Mouse (Mus musculus): ENCODE measurements at regions not wholly inside any gene's neighbourhood (a gene's known extent, or its start where the extent isn't known, plus 50 kb on each side); places are given as distances from the start of the nearest gene placed in this dataset.

- H3K4me1 ChIP-seq (replicated peaks; ENCODE audit: control insufficient read depth in 2 of 2, insufficient read depth in 2 of 2, low read length in 1 of 2), result no peaks in the 10 kb centered on the region
- H3K9me3 ChIP-seq (ENCODE audit: control insufficient read depth, low read length), result no peaks in the 10 kb centered on the region
- no peak overlapping the region for H3K9ac ChIP-seq (replicated peaks)
- no peak overlapping the region for H3K4me2 ChIP-seq (ENCODE audit: low read depth)
- no peaks in the 10 kb centered on the region for H3K27me3 ChIP-seq (ENCODE audit: control insufficient read depth, insufficient read depth, low read length)
- H3K4me3 ChIP-seq (ENCODE audit: insufficient read depth in 1 of 2, low read depth in 2 of 2, low read length in 2 of 2), result no peak overlapping the region
- no peak for TF ChIP-seq CTCF (IDR thresholded peaks at IDR 0.05; ENCODE audit: low read depth)
- no peak for TF ChIP-seq EP300 (IDR thresholded peaks at IDR 0.05; ENCODE audit: low read depth)
- WGBS (ENCODE audit: insufficient replicate concordance), result 28% methylated on average over 10 of the region's 10 CpGs
- H3K36me3 ChIP-seq (replicated peaks; ENCODE audit: control insufficient read depth, insufficient read depth, low read depth), result no peaks in the 10 kb centered on the region
- H3K27ac ChIP-seq, result no peak overlapping the region
- ATAC-seq (ENCODE audit: insufficient read depth), result no peak
- DNase-seq (ENCODE audit: low read depth in 3 of 3, low spot score in 3 of 3), result no peak
These were observed 96.2 kb upstream of the Bank1 start for GRCm38 (mm10) chr3:136421969-136422614.

- Histone ChIP-seq H3K4me2 (ENCODE audit: low read depth) (no peak overlapping the region), H3K4me1 (replicated peaks; ENCODE audit: control insufficient read depth in 2 of 2, insufficient read depth in 2 of 2, low read length in 1 of 2) (no peaks in the 10 kb centered on the region), H3K36me3 (replicated peaks; ENCODE audit: control insufficient read depth, insufficient read depth, low read depth) (no peaks in the 10 kb centered on the region), H3K4me3 (ENCODE audit: insufficient read depth in 1 of 2, low read depth in 2 of 2, low read length in 2 of 2) (no peak overlapping the region), H3K27ac (no peak overlapping the region), H3K27me3 (ENCODE audit: control insufficient read depth, insufficient read depth, low read length) (no peaks in the 10 kb centered on the region), H3K9ac (replicated peaks) (no peak overlapping the region), H3K9me3 (ENCODE audit: control insufficient read depth, low read length) (no peaks in the 10 kb centered on the region)
- DNase-seq (ENCODE audit: low read depth in 3 of 3, low spot score in 3 of 3) (no peak), ATAC-seq (ENCODE audit: insufficient read depth) (no peak)
- WGBS (ENCODE audit: insufficient replicate concordance), result 61% methylated on average over 8 of the region's 8 CpGs
- TF ChIP-seq CTCF (IDR thresholded peaks at IDR 0.05; ENCODE audit: low read depth) (no peak), EP300 (IDR thresholded peaks at IDR 0.05; ENCODE audit: low read depth) (no peak)
These were observed 79.7 kb upstream of the Bank1 start for GRCm38 (mm10) chr3:136405606-136406005.

- Histone ChIP-seq H3K27ac (no peak overlapping the region), H3K9me3 (ENCODE audit: control insufficient read depth, low read length) (no peaks in the 10 kb centered on the region), H3K9ac (replicated peaks) (no peak overlapping the region), H3K4me2 (ENCODE audit: low read depth) (no peak overlapping the region), H3K36me3 (replicated peaks; ENCODE audit: control insufficient read depth, insufficient read depth, low read depth) (no peaks in the 10 kb centered on the region), H3K27me3 (ENCODE audit: control insufficient read depth, insufficient read depth, low read length) (no peaks in the 10 kb centered on the region), H3K4me1 (replicated peaks; ENCODE audit: control insufficient read depth in 2 of 2, insufficient read depth in 2 of 2, low read length in 1 of 2) (no peaks in the 10 kb centered on the region), H3K4me3 (ENCODE audit: insufficient read depth in 1 of 2, low read depth in 2 of 2, low read length in 2 of 2) (no peak overlapping the region)
- TF ChIP-seq CTCF (IDR thresholded peaks at IDR 0.05; ENCODE audit: low read depth) (no peak), EP300 (IDR thresholded peaks at IDR 0.05; ENCODE audit: low read depth) (no peak)
- ATAC-seq (ENCODE audit: insufficient read depth), result no peak
- 54% methylated on average over 4 of the region's 4 CpGs for WGBS (ENCODE audit: insufficient replicate concordance)
- no peak for DNase-seq (ENCODE audit: low read depth in 3 of 3, low spot score in 3 of 3)
These were observed 57.4 kb upstream of the Bank1 start for GRCm38 (mm10) chr3:136383282-136383681.

- no peak for ATAC-seq (ENCODE audit: insufficient read depth)
- Histone ChIP-seq H3K9ac (replicated peaks) (no peak overlapping the region), H3K4me2 (ENCODE audit: low read depth) (no peak overlapping the region), H3K4me1 (replicated peaks; ENCODE audit: control insufficient read depth in 2 of 2, insufficient read depth in 2 of 2, low read length in 1 of 2) (no peaks in the 10 kb centered on the region), H3K27ac (no peak overlapping the region), H3K4me3 (ENCODE audit: insufficient read depth in 1 of 2, low read depth in 2 of 2, low read length in 2 of 2) (no peak overlapping the region), H3K27me3 (ENCODE audit: control insufficient read depth, insufficient read depth, low read length) (no peaks in the 10 kb centered on the region), H3K36me3 (replicated peaks; ENCODE audit: control insufficient read depth, insufficient read depth, low read depth) (no peaks in the 10 kb centered on the region), H3K9me3 (ENCODE audit: control insufficient read depth, low read length) (no peaks in the 10 kb centered on the region)
- TF ChIP-seq CTCF (IDR thresholded peaks at IDR 0.05; ENCODE audit: low read depth) (no peak), EP300 (IDR thresholded peaks at IDR 0.05; ENCODE audit: low read depth) (no peak)
- no peak for DNase-seq (ENCODE audit: low read depth in 3 of 3, low spot score in 3 of 3)
- WGBS (ENCODE audit: insufficient replicate concordance), result 47% methylated on average over 7 of the region's 7 CpGs
These were observed 54.8 kb upstream of the Bank1 start for GRCm38 (mm10) chr3:136380644-136381043.

- Histone ChIP-seq H3K9ac (replicated peaks) (no peak overlapping the region), H3K4me1 (replicated peaks; ENCODE audit: control insufficient read depth in 2 of 2, insufficient read depth in 2 of 2, low read length in 1 of 2) (no peaks in the 10 kb centered on the region), H3K4me3 (ENCODE audit: insufficient read depth in 1 of 2, low read depth in 2 of 2, low read length in 2 of 2) (no peak overlapping the region), H3K9me3 (ENCODE audit: control insufficient read depth, low read length) (no peaks in the 10 kb centered on the region), H3K36me3 (replicated peaks; ENCODE audit: control insufficient read depth, insufficient read depth, low read depth) (no peaks in the 10 kb centered on the region), H3K4me2 (ENCODE audit: low read depth) (no peak overlapping the region), H3K27ac (no peak overlapping the region), H3K27me3 (ENCODE audit: control insufficient read depth, insufficient read depth, low read length) (no peaks in the 10 kb centered on the region)
- TF ChIP-seq EP300 (IDR thresholded peaks at IDR 0.05; ENCODE audit: low read depth), result no peak
- no peak for TF ChIP-seq CTCF (IDR thresholded peaks at IDR 0.05; ENCODE audit: low read depth)
- DNase-seq (ENCODE audit: low read depth in 3 of 3, low spot score in 3 of 3) (no peak), ATAC-seq (ENCODE audit: insufficient read depth) (no peak)
- WGBS (ENCODE audit: insufficient replicate concordance), result 62% methylated on average over 6 of the region's 6 CpGs
These were observed 54.0 kb upstream of the Bank1 start for GRCm38 (mm10) chr3:136379741-136380398.
